Mouse (Mus musculus) small intestine, adult 2 months (tissue): ENCODE measurements around the gene Thbs3.

ENCODE experiments used
- CTCF ChIP-seq: fragments of 200-500 bp; IDR thresholded peaks from 2 replicates; pipeline ENCODE4 v1.5.1; 2012; ENCODE audit warnings: low read depth, mild to moderate bottlenecking, control low read depth, inconsistent platforms, low read length, moderate library complexity, mixed read lengths; ENCODE audit not compliant: insufficient replicate concordance, insufficient read length; ENCODE audit errors: extremely low read depth
- POLR2A ChIP-seq: fragments of 200-500 bp; IDR thresholded peaks from 2 replicates; pipeline ENCODE4 v1.6.1; 2012; ENCODE audit warnings: low read depth, mild to moderate bottlenecking, control low read depth, inconsistent platforms, low read length, moderate library complexity

- TF ChIP-seq CTCF (no peak), POLR2A (peak; percentile 54; the same call in 1 of the 2 replicates)
Measured at GRCm38 (mm10) chr3:89227307-89228179, 12.6 kb downstream of the Thbs3 start.
